In the genomic region with DNA sequence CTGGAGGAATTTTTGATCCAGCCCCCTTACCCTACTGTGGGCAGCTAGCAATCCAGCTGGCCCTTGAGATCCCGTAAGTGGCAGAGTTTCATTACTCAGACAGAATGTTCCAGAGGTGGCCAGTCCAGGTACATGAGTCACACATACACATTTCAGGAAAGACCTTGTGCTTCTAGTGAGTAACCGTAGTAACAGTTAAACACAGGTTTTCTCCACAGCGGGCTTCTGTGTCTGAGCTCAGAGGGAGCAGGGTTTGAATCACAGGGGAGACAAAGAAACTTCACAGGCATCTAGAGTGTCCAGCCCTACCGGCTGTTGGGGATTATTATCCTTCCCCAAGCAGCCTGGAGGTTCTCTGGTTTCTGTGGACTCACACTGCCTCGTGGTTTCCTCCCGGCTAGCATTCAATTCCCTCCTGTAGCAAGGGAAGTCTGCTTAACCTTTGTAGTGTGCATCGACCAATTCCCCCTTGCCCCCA, we compare ENCODE assay signal across 15 mouse cellular contexts. TPM values are rescaled to one million over a fixed set of nuclear protein-coding genes. Genes with fewer than 3 reads are reported as not detected.
DNase-seq lines count a peak whose midpoint lies in the region; ATAC-seq and TF ChIP-seq lines count a peak whose summit lies in the region.
"Had no signal": no experiment of that assay in that cellular context is flagged by ENCODE, and none has a peak within 500 bp of the region (broad histone marks: within the 10 kb centered on the region; RNA-seq: fewer than 3 reads in every experiment).

No protein-coding gene starts in this region.

- DNase-seq in forebrain, embryonic 10.5 days (ENCODE audit: extremely low spot score, low spot score): no peak
- no peak for DNase-seq in forebrain, postnatal 0 days
- peak; percentile 75 for DNase-seq in 3T3-L1 (ENCODE audit: low read depth, low spot score)
- peak; percentile 95 for DNase-seq in fibroblast of lung, adult 2 months (ENCODE audit: low read depth)
- no peak for DNase-seq in cerebellum, postnatal 25 days
- no peak for DNase-seq in testis, postnatal 14 days (ENCODE audit: low spot score)
- DNase-seq: spleen, adult 18-20 months had no signal

- H3K4me1 ChIP-seq in forebrain, embryonic 10.5 days: peaks cover 26% of the 10 kb centered on the region
- H3K4me1 ChIP-seq in forebrain, postnatal 0 days (ENCODE audit: insufficient read depth): no peaks in the 10 kb centered on the region
- peaks cover 34% of the 10 kb centered on the region for H3K4me1 ChIP-seq in lung, embryonic 16.5 days (replicated peaks; ENCODE audit: control insufficient read depth, insufficient read depth, low read length)
- H3K4me1 ChIP-seq in liver, embryonic 12.5 days: no peaks in the 10 kb centered on the region
- H3K4me1 ChIP-seq: hindbrain, embryonic 12.5 days had no signal

- TF ChIP-seq CTCF in forebrain, postnatal 0 days (IDR thresholded peaks at IDR 0.05; ENCODE audit: low read depth): no peak

- no peaks in the 10 kb centered on the region for H3K9me3 ChIP-seq in forebrain, embryonic 10.5 days
- H3K9me3 ChIP-seq in forebrain, postnatal 0 days (ENCODE audit: low read length): no peaks in the 10 kb centered on the region
- H3K9me3 ChIP-seq in lung, embryonic 16.5 days (ENCODE audit: control insufficient read depth, low read length): no peaks in the 10 kb centered on the region
- H3K9me3 ChIP-seq in liver, embryonic 12.5 days (replicated peaks): no peaks in the 10 kb centered on the region
- H3K9me3 ChIP-seq: hindbrain, embryonic 12.5 days had no signal

- H3K9ac ChIP-seq in forebrain, postnatal 0 days: no peak overlapping the region
- H3K9ac ChIP-seq in lung, embryonic 16.5 days (ENCODE audit: low read length): peak overlapping the region; percentile 40
- no peak overlapping the region for H3K9ac ChIP-seq in liver, embryonic 12.5 days
- H3K9ac ChIP-seq: hindbrain, embryonic 12.5 days had no signal

- H3K27ac ChIP-seq in forebrain, embryonic 10.5 days: peak overlapping the region; percentile 60
- no peak overlapping the region for H3K27ac ChIP-seq in forebrain, postnatal 0 days (ENCODE audit: low read depth, low read length)
- peak overlapping the region; percentile 87 for H3K27ac ChIP-seq in lung, embryonic 16.5 days (ENCODE audit: low read length)
- no peak overlapping the region for H3K27ac ChIP-seq in liver, embryonic 12.5 days
- H3K27ac ChIP-seq: left cerebral cortex, adult 2 months; macrophage had no signal

- ATAC-seq in forebrain, postnatal 0 days: no peak
- peak; percentile 80 for ATAC-seq in lung, embryonic 16.5 days (ENCODE audit: low read depth)
- no peak for ATAC-seq in liver, embryonic 12.5 days

- H3K27me3 ChIP-seq in forebrain, embryonic 10.5 days (ENCODE audit: poor library complexity, severe bottlenecking): no peaks in the 10 kb centered on the region
- no peaks in the 10 kb centered on the region for H3K27me3 ChIP-seq in forebrain, postnatal 0 days (ENCODE audit: insufficient read depth, low read length)
- H3K27me3 ChIP-seq in lung, embryonic 16.5 days (ENCODE audit: control insufficient read depth, insufficient read depth, low read depth, low read length): no peaks in the 10 kb centered on the region
- no peaks in the 10 kb centered on the region for H3K27me3 ChIP-seq in liver, embryonic 12.5 days (replicated peaks)
- H3K27me3 ChIP-seq: hindbrain, embryonic 12.5 days had no signal

- WGBS in forebrain, embryonic 10.5 days: 58% methylated on average over 7 of the region's 7 CpGs
- 37% methylated on average over 7 of the region's 7 CpGs for WGBS in forebrain, postnatal 0 days
- 37% methylated on average over 7 of the region's 7 CpGs for WGBS in lung, embryonic 16.5 days
- 46% methylated on average over 7 of the region's 7 CpGs for WGBS in liver, embryonic 12.5 days (ENCODE audit: insufficient replicate concordance)

- no peak overlapping the region for H3K4me2 ChIP-seq in forebrain, postnatal 0 days (ENCODE audit: low read depth)
- H3K4me2 ChIP-seq in lung, embryonic 16.5 days (ENCODE audit: low read depth, low read length): no peak overlapping the region
- no peak overlapping the region for H3K4me2 ChIP-seq in liver, embryonic 12.5 days
- H3K4me2 ChIP-seq: hindbrain, embryonic 12.5 days had no signal

- H3K36me3 ChIP-seq in forebrain, embryonic 10.5 days (replicated peaks): no peaks in the 10 kb centered on the region
- no peaks in the 10 kb centered on the region for H3K36me3 ChIP-seq in forebrain, postnatal 0 days (ENCODE audit: insufficient read depth)
- H3K36me3 ChIP-seq in lung, embryonic 16.5 days (ENCODE audit: control insufficient read depth, insufficient read depth, low read length): no peaks in the 10 kb centered on the region
- H3K36me3 ChIP-seq in liver, embryonic 12.5 days: no peaks in the 10 kb centered on the region
- H3K36me3 ChIP-seq: hindbrain, embryonic 12.5 days had no signal

- H3K4me3 ChIP-seq in forebrain, embryonic 10.5 days: no peak overlapping the region
- no peak overlapping the region for H3K4me3 ChIP-seq in forebrain, postnatal 0 days (ENCODE audit: low read depth, low read length)
- H3K4me3 ChIP-seq in lung, embryonic 16.5 days (ENCODE audit: low read length): no peak overlapping the region
- no peak overlapping the region for H3K4me3 ChIP-seq in liver, embryonic 12.5 days
- H3K4me3 ChIP-seq: hindbrain, embryonic 12.5 days; left cerebral cortex, adult 2 months had no signal

RNA-seq across cellular contexts. Expression of a gene that starts 10.7 kb away (rescaled TPM):
- 5.4 and 5.9 TPM in 2 replicates for polyA plus RNA-seq in forebrain, embryonic 10.5 days (2016; fragmentation: Nextera tagmentation; extraction: Ambion mirVana)
- total RNA-seq in forebrain, postnatal 0 days (2014; rRNA removed): 13.5 and 21.5 TPM in 2 replicates
- 10.4 and 11.6 TPM in 2 replicates for polyA plus RNA-seq in forebrain, postnatal 0 days (2015; fragmentation: Nextera tagmentation; extraction: Ambion mirVana)
- polyA plus RNA-seq in lung, embryonic 16.5 days (2015; fragmentation: Nextera tagmentation; extraction: Ambion mirVana): 282 and 283 TPM in 2 replicates
- 14.4 and 16.6 TPM in 2 replicates for polyA plus RNA-seq in liver, embryonic 12.5 days (2016; fragmentation: Nextera tagmentation; extraction: Ambion mirVana)
- total RNA-seq: monocyte, adult 5-6 weeks had no signal

RNA-seq across cellular contexts. Expression of a gene that starts 58.7 kb away (rescaled TPM):
- not detected in 2 replicates for polyA plus RNA-seq in forebrain, embryonic 10.5 days (2016; fragmentation: Nextera tagmentation; extraction: Ambion mirVana)
- 0.05 and 0.08 TPM in 2 replicates for total RNA-seq in forebrain, postnatal 0 days (2014; rRNA removed)
- polyA plus RNA-seq in forebrain, postnatal 0 days (2015; fragmentation: Nextera tagmentation; extraction: Ambion mirVana): 0.17 TPM in 1 of 2 replicates, not detected in the other
- polyA plus RNA-seq in lung, embryonic 16.5 days (2015; fragmentation: Nextera tagmentation; extraction: Ambion mirVana): 0.14 and 0.62 TPM in 2 replicates
- 18.3 and 18.6 TPM in 2 replicates for polyA plus RNA-seq in liver, embryonic 12.5 days (2016; fragmentation: Nextera tagmentation; extraction: Ambion mirVana)
- total RNA-seq: adrenal gland, adult 18-20 months; left cerebral cortex, adult 2 months; monocyte, adult 5-6 weeks had no signal
- polyA plus RNA-seq: C2C12; hindbrain, embryonic 12.5 days; macrophage had no signal

Comparison
In these comparisons a context has a peak if more than half of its experiments do, and no peak if none do; other contexts are left out.
1. H3K27ac ChIP-seq: peak in forebrain, embryonic 10.5 days (single experiment) and lung, embryonic 16.5 days (single experiment); none in forebrain, postnatal 0 days (single experiment) and liver, embryonic 12.5 days (single experiment).
2. DNase-seq: peak in 3T3-L1 (single experiment) and fibroblast of lung, adult 2 months (single experiment); none in forebrain, embryonic 10.5 days (single experiment), forebrain, postnatal 0 days (single experiment), cerebellum, postnatal 25 days (0 of 2) and testis, postnatal 14 days (single experiment).
3. RNA of a gene that starts 10.7 kb away (polyA plus RNA-seq): 282 to 283 TPM in lung, embryonic 16.5 days; 14.4 to 16.6 TPM in liver, embryonic 12.5 days, 10.4 to 11.6 TPM in forebrain, postnatal 0 days and 5.4 to 5.9 TPM in forebrain, embryonic 10.5 days; every median in the first group is over 10 times any median in the second.
4. RNA of a gene that starts 58.7 kb away (polyA plus RNA-seq): 18.3 to 18.6 TPM in liver, embryonic 12.5 days; 0.17 TPM in forebrain, postnatal 0 days, 0.14 to 0.62 TPM in lung, embryonic 16.5 days and not detected in forebrain, embryonic 10.5 days; every median in the first group is over 10 times any median in the second.